Mouse (Mus musculus) c-Kit-positive CD71-positive TER-119-negative erythroid progenitor cells, embryonic 14.5 days (primary cell): Measurements from ENCODE around the gene Tshr.
"Not testable (repeated sequence)": the region's sequence is repeated elsewhere in the genome, so short reads cannot be mapped to it uniquely, and the experiment has no call there.

ENCODE experiments used
- DNase-seq: peaks from one replicate; pipeline ENCODE4 v3.0.0-alpha.2; 2013; ENCODE audit warnings: low read depth

Tshr gene

GRCm38 (mm10) chr12:91384281-91385017, at the start of gene Tshr, which contains the start of gene Cep128:
Gene Tshr (plus strand): TSS chr12:91384563.
Gene Cep128 (minus strand): TSS chr12:91384409.
- DNase-seq: peak; percentile 90

- DNase-seq: not testable (repeated sequence)
Measured at GRCm38 (mm10) chr12:91338656-91339055, 45.7 kb upstream of the Tshr start.

GRCm38 (mm10) chr12:91353783-91354182, 30.6 kb upstream of the Tshr start:
- peak; percentile 54 for DNase-seq

- DNase-seq: no peak
Measured at GRCm38 (mm10) chr12:91369173-91369572, 15.2 kb upstream of the Tshr start.

- peak; percentile 34 for DNase-seq
Measured at GRCm38 (mm10) chr12:91383516-91384264, 673 bp upstream of the Tshr start.

GRCm38 (mm10) chr12:91400232-91401048, 16.1 kb downstream of the Tshr start:
- DNase-seq: no peak

GRCm38 (mm10) chr12:91401049-91401352, 16.6 kb downstream of the Tshr start:
- DNase-seq: no peak

- no peak for DNase-seq
Measured at GRCm38 (mm10) chr12:91410306-91410705, 25.9 kb downstream of the Tshr start.

GRCm38 (mm10) chr12:91412461-91413182, 28.3 kb downstream of the Tshr start:
- no peak for DNase-seq

GRCm38 (mm10) chr12:91415112-91415511, 30.7 kb downstream of the Tshr start:
- no peak for DNase-seq

- no peak for DNase-seq
Measured at GRCm38 (mm10) chr12:91416828-91417227, 32.5 kb downstream of the Tshr start.

- DNase-seq: peak; percentile 60
Measured at GRCm38 (mm10) chr12:91418791-91419190, 34.4 kb downstream of the Tshr start.

GRCm38 (mm10) chr12:91421272-91421671, 36.9 kb downstream of the Tshr start:
- no peak for DNase-seq

- DNase-seq: peak; percentile 15
Measured at GRCm38 (mm10) chr12:91423125-91423820, 38.9 kb downstream of the Tshr start.

GRCm38 (mm10) chr12:91426499-91426898, 42.1 kb downstream of the Tshr start:
- no peak for DNase-seq

- no peak for DNase-seq
Measured at GRCm38 (mm10) chr12:91427129-91427528, 42.8 kb downstream of the Tshr start.

- no peak for DNase-seq
Measured at GRCm38 (mm10) chr12:91482195-91482733, 97.9 kb downstream of the Tshr start.

- DNase-seq: no peak
Measured at GRCm38 (mm10) chr12:91486342-91486741, 102.0 kb downstream of the Tshr start.

- DNase-seq: no peak
Measured at GRCm38 (mm10) chr12:91488406-91488805, 104.0 kb downstream of the Tshr start.

GRCm38 (mm10) chr12:91495497-91496225, 111.3 kb downstream of the Tshr start:
- DNase-seq: no peak
